Comparison of ENCODE assay signal across 8 mouse cellular contexts in the genomic region with DNA sequence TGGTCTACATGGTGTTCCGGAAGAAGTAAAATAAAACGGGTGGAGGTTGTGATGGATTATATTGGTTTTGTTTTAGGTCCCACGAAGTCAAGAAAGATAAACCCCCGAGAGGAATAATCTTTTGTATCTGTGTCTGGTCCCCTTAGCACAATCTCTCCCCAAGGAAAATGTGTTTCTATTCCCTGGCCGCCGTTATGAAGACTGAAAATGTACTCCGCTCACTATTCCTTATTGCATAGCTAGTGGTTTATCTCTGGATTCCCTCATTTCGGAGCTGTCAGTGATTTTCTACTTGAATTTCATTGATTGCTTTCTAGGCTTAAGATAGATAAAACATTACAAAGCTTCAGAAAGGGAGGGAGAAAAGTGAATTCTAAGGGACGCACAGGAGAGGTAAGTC. TPM values are rescaled to one million over a fixed set of nuclear protein-coding genes. Genes with fewer than 3 reads are reported as not detected.
DNase-seq lines count a peak whose midpoint lies in the region; ATAC-seq and TF ChIP-seq lines count a peak whose summit lies in the region.

No protein-coding gene starts in this region.

- no peak for TF ChIP-seq CTCF in lung, adult 2 months (IDR thresholded peaks at IDR 0.05; ENCODE audit: insufficient read depth, low read length)

- no peaks in the 10 kb centered on the region for H3K36me3 ChIP-seq in embryonic facial prominence, embryonic 14.5 days (ENCODE audit: control insufficient read depth, insufficient read depth, low read length)
- H3K36me3 ChIP-seq in limb, embryonic 10.5 days: no peaks in the 10 kb centered on the region
- H3K36me3 ChIP-seq in neural tube, embryonic 15.5 days: no peaks in the 10 kb centered on the region

- H3K27me3 ChIP-seq in embryonic facial prominence, embryonic 14.5 days (replicated peaks; ENCODE audit: control insufficient read depth, insufficient read depth, low read length): no peaks in the 10 kb centered on the region
- H3K27me3 ChIP-seq in limb, embryonic 10.5 days (ENCODE audit: low read depth, poor library complexity, severe bottlenecking): no peaks in the 10 kb centered on the region
- no peaks in the 10 kb centered on the region for H3K27me3 ChIP-seq in neural tube, embryonic 15.5 days (replicated peaks)

- H3K4me1 ChIP-seq in lung, adult 2 months (ENCODE audit: control insufficient read depth, insufficient read depth, low read length): peaks cover 6% of the 10 kb centered on the region
- peaks cover 15% of the 10 kb centered on the region for H3K4me1 ChIP-seq in embryonic facial prominence, embryonic 14.5 days (ENCODE audit: control insufficient read depth, insufficient read depth, low read length)
- H3K4me1 ChIP-seq in limb, embryonic 10.5 days: peaks cover 11% of the 10 kb centered on the region
- peaks cover 17% of the 10 kb centered on the region for H3K4me1 ChIP-seq in neural tube, embryonic 15.5 days

- peak overlapping the region; percentile 51 for H3K4me3 ChIP-seq in lung, adult 2 months (replicated peaks; ENCODE audit: extremely low read depth, low read depth, low read length)
- H3K4me3 ChIP-seq in embryonic facial prominence, embryonic 14.5 days (ENCODE audit: low read depth, low read length): peak overlapping the region; percentile 95
- H3K4me3 ChIP-seq in limb, embryonic 10.5 days: peak overlapping the region; percentile 99
- H3K4me3 ChIP-seq in neural tube, embryonic 15.5 days (replicated peaks): peak overlapping the region; percentile 98

- TF ChIP-seq POLR2A in lung, adult 2 months (IDR thresholded peaks at IDR 0.05; ENCODE audit: borderline replicate concordance, extremely low read depth, low read depth, low read length): no peak

- peak overlapping the region; percentile 99 for H3K9ac ChIP-seq in embryonic facial prominence, embryonic 14.5 days (ENCODE audit: low read depth, low read length)
- no peak overlapping the region for H3K9ac ChIP-seq in neural tube, embryonic 15.5 days (replicated peaks)

- no peak for DNase-seq in lung, adult 2 months
- DNase-seq in lung, postnatal 25 days (ENCODE audit: low spot score): no peak
- DNase-seq in embryonic facial prominence, embryonic 14.5 days (ENCODE audit: low spot score): no peak
- no peak for DNase-seq in limb, embryonic 10.5 days (ENCODE audit: low spot score)
- DNase-seq in spleen, adult 12 weeks (ENCODE audit: low spot score): no peak
- DNase-seq in right cerebral cortex, adult 2 months (ENCODE audit: low spot score in 2 of 2): no peak
- DNase-seq in layer of hippocampus, postnatal 25 days (ENCODE audit: extremely low spot score in 1 of 2, low spot score in 1 of 2): no peak

- H3K27ac ChIP-seq in embryonic facial prominence, embryonic 14.5 days (replicated peaks; ENCODE audit: low read depth, low read length): peak overlapping the region; percentile 100
- H3K27ac ChIP-seq in limb, embryonic 10.5 days: peak overlapping the region; percentile 100
- peak overlapping the region; percentile 100 for H3K27ac ChIP-seq in neural tube, embryonic 15.5 days (replicated peaks)

- no peak for ATAC-seq in embryonic facial prominence, embryonic 14.5 days (ENCODE audit: low read depth)
- ATAC-seq in neural tube, embryonic 15.5 days (ENCODE audit: low FRiP score): no peak

- no peaks in the 10 kb centered on the region for H3K9me3 ChIP-seq in embryonic facial prominence, embryonic 14.5 days (ENCODE audit: control insufficient read depth, low read length)
- H3K9me3 ChIP-seq in limb, embryonic 10.5 days (replicated peaks): no peaks in the 10 kb centered on the region
- no peaks in the 10 kb centered on the region for H3K9me3 ChIP-seq in neural tube, embryonic 15.5 days (replicated peaks)

- H3K4me2 ChIP-seq in embryonic facial prominence, embryonic 14.5 days (ENCODE audit: low read depth, low read length): peak overlapping the region; percentile 81
- peak overlapping the region; percentile 57 for H3K4me2 ChIP-seq in neural tube, embryonic 15.5 days

- WGBS in lung, adult 2 months: 7% methylated on average over 9 of the region's 9 CpGs
- 8% methylated on average over 9 of the region's 9 CpGs for WGBS in embryonic facial prominence, embryonic 14.5 days
- 16% methylated on average over 9 of the region's 9 CpGs for WGBS in limb, embryonic 10.5 days
- 9% methylated on average over 9 of the region's 9 CpGs for WGBS in neural tube, embryonic 15.5 days

RNA-seq across cellular contexts. Expression of a gene that starts 1.7 kb away (rescaled TPM):
- polyA plus RNA-seq in lung, adult 2 months (2012; rRNA removed): 17.9 and 37.7 TPM in 2 replicates
- polyA plus RNA-seq in embryonic facial prominence, embryonic 14.5 days (2014; fragmentation: Nextera tagmentation; extraction: Ambion mirVana): 25.0 and 25.2 TPM in 2 replicates
- polyA plus RNA-seq in limb, embryonic 10.5 days (2016; fragmentation: Nextera tagmentation; extraction: Ambion mirVana): 15.5 and 18.0 TPM in 2 replicates
- polyA plus RNA-seq in neural tube, embryonic 15.5 days (2015; fragmentation: Nextera tagmentation; extraction: Ambion mirVana): 22.8 and 28.4 TPM in 2 replicates
- 100 to 1,000 TPM; 117 to 119 TPM for total RNA-seq in layer of hippocampus, postnatal 25 days (2021)
